Mouse (Mus musculus) small intestine, adult 2 months (tissue): Measurements from ENCODE around the gene Sytl4.

Source experiments
- CTCF ChIP-seq: fragments of 200-500 bp; IDR thresholded peaks from 2 replicates; pipeline ENCODE4 v1.5.1; 2012; ENCODE audit warnings: low read depth, mild to moderate bottlenecking, control low read depth, inconsistent platforms, low read length, moderate library complexity, mixed read lengths; ENCODE audit not compliant: insufficient replicate concordance, insufficient read length; ENCODE audit errors: extremely low read depth
- POLR2A ChIP-seq: fragments of 200-500 bp; IDR thresholded peaks from 2 replicates; pipeline ENCODE4 v1.6.1; 2012; ENCODE audit warnings: low read depth, mild to moderate bottlenecking, control low read depth, inconsistent platforms, low read length, moderate library complexity

- no peak for TF ChIP-seq CTCF
- no peak for TF ChIP-seq POLR2A
These were observed 70.1 kb downstream of the Sytl4 start for GRCm38 (mm10) chrX:133911397-133912103.
